Mouse (Mus musculus): ENCODE results near the gene Dpf2. TPM values are rescaled to one million over a fixed set of nuclear protein-coding genes. Genes with fewer than 3 reads are reported as not detected.
A peak's percentile ranks its signal among the peaks of the same experiment; 100 is the strongest.

Dpf2 gene
- polyA plus RNA-seq, 1 experiment from 2014 or later = 109 TPM

DNA sequence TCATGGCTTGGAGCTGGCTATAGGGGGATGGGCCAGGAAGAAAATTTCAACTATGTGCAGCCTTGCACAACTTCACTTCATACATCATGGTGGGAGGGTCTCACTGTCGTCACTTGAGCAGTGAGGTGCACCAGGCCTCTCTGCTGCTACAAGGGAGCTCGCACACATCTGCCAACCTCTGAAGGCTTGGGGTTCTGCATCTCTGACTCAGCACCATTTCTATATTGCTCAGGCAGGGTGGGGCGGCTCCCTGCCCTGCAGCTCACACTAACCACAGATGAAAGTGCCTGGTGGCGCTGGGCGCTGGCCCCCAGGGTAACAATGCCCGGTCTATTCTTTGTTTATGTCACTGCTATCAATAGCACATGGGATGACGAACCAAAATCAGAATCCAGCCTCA lies 32.2 kb upstream of the Dpf2 start:
- Histone ChIP-seq H3K36me3 (peaks cover 23% of the 10 kb centered on the region), H3K9ac (no peak overlapping the region), H3K27ac (peak overlapping the region; percentile 57), H3K27me3 (replicated peaks) (no peaks in the 10 kb centered on the region), H3K4me2 (replicated peaks) (no peak overlapping the region), H3K9me3 (no peaks in the 10 kb centered on the region), H3K4me3 (replicated peaks) (no peak overlapping the region), H3K4me1 (replicated peaks) (peaks cover 26% of the 10 kb centered on the region)
- peak; percentile 75 for ATAC-seq
- WGBS = 62% methylated on average over 7 of the region's 7 CpGs

- WGBS = 74% methylated on average over 8 of the region's 8 CpGs
- H3K9ac ChIP-seq = no peak overlapping the region
- H3K27me3 ChIP-seq (replicated peaks) = no peaks in the 10 kb centered on the region
- no peak overlapping the region for H3K4me3 ChIP-seq (replicated peaks)
- ATAC-seq = no peak
- H3K9me3 ChIP-seq = no peaks in the 10 kb centered on the region
- H3K4me2 ChIP-seq (replicated peaks) = no peak overlapping the region
- H3K36me3 ChIP-seq = peaks cover 18% of the 10 kb centered on the region; the same call in 1 of the 2 replicates
- peaks cover 26% of the 10 kb centered on the region for H3K4me1 ChIP-seq (replicated peaks)
- H3K27ac ChIP-seq = peak overlapping the region; percentile 57; the same call in 1 of the 2 replicates
These were observed 31.3 kb upstream of the Dpf2 start for GRCm38 (mm10) chr19:5944145-5944544.

GRCm38 (mm10) chr19:5943404-5943803 lies 30.6 kb upstream of the Dpf2 start:
- no peak for ATAC-seq
- Histone ChIP-seq H3K9me3 (no peaks in the 10 kb centered on the region), H3K9ac (no peak overlapping the region), H3K27me3 (replicated peaks) (no peaks in the 10 kb centered on the region), H3K4me1 (replicated peaks) (peaks cover 29% of the 10 kb centered on the region), H3K4me2 (replicated peaks) (no peak overlapping the region), H3K4me3 (replicated peaks) (no peak overlapping the region), H3K27ac (no peak overlapping the region), H3K36me3 (peaks cover 14% of the 10 kb centered on the region; the same call in 1 of the 2 replicates)
- WGBS = 90% methylated on average over 15 of the region's 15 CpGs

- H3K4me3 ChIP-seq (replicated peaks) = no peak overlapping the region
- H3K9me3 ChIP-seq = no peaks in the 10 kb centered on the region
- H3K27ac ChIP-seq = no peak overlapping the region
- ATAC-seq = no peak
- H3K9ac ChIP-seq = no peak overlapping the region
- H3K4me2 ChIP-seq (replicated peaks) = no peak overlapping the region
- peaks cover 11% of the 10 kb centered on the region; the same call in 1 of the 2 replicates for H3K36me3 ChIP-seq
- WGBS = 88% methylated on average over 7 of the region's 7 CpGs
- no peaks in the 10 kb centered on the region for H3K27me3 ChIP-seq (replicated peaks)
- H3K4me1 ChIP-seq (replicated peaks) = peaks cover 36% of the 10 kb centered on the region
These were observed 29.8 kb upstream of the Dpf2 start for GRCm38 (mm10) chr19:5942581-5942980.

DNA sequence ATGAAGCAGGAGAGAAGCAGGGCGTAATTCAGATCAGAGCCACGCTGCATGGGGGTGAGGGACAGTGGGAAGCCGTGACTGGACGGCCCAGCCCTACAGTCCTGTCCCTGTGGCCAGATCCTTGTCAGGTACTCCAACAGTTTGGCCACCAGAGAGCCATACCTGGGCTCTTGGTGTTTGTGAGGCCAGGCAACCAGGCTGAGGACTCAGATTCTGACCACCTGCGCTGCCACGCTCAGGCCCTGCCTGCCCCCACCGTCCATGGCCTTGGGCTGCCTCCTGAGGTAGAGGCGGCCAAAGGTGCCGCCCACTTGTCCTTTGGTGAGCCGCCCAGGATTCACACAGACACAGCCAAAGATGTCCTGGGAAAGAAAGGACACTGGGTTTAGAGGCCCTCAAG lies 27.8 kb upstream of the Dpf2 start:
- 86% methylated on average over 10 of the region's 10 CpGs for WGBS
- H3K27ac ChIP-seq = peak overlapping the region; percentile 51; the same call in 1 of the 2 replicates
- ATAC-seq = no peak

GRCm38 (mm10) chr19:5940173-5940572 lies 27.4 kb upstream of the Dpf2 start:
- no peak overlapping the region for H3K4me3 ChIP-seq (replicated peaks)
- peaks cover 7% of the 10 kb centered on the region; the same call in 1 of the 2 replicates for H3K36me3 ChIP-seq
- H3K9ac ChIP-seq = no peak overlapping the region
- WGBS = 58% methylated on average over 4 of the region's 4 CpGs
- H3K4me2 ChIP-seq (replicated peaks) = no peak overlapping the region
- H3K9me3 ChIP-seq = no peaks in the 10 kb centered on the region
- no peak for ATAC-seq
- 0 out of 2 replicates have a peak overlapping the region, but pooled peaks have one; percentile 24 for H3K27ac ChIP-seq
- H3K4me1 ChIP-seq (replicated peaks) = peaks cover 35% of the 10 kb centered on the region
- H3K27me3 ChIP-seq (replicated peaks) = no peaks in the 10 kb centered on the region

More for the DNA sequence above, 27.8 kb upstream of the Dpf2 start:
- Histone ChIP-seq H3K27me3 (replicated peaks) (no peaks in the 10 kb centered on the region), H3K4me1 (replicated peaks) (peaks cover 35% of the 10 kb centered on the region), H3K36me3 (peaks cover 7% of the 10 kb centered on the region; the same call in 1 of the 2 replicates), H3K4me3 (replicated peaks) (no peak overlapping the region), H3K4me2 (replicated peaks) (no peak overlapping the region), H3K9ac (no peak overlapping the region), H3K9me3 (no peaks in the 10 kb centered on the region)

DNA sequence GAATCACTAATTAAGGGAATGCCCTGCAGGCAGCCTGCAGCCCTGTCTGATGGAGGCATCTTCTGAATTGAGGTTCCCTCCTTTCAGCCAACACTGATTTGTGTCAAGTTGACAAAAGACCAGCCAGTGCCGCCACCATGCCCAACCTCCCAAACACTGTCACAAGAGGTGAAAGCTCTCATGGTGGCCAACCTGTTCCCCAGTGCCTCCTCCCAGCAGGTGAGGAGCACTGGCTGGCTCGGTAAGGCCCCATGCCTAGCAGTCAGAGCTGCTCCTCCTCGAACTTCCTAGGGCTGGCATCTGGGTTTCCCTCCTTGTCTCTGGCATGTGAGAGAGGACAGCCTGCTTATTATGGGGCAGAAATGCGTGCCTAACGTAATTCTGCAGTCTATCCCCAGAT lies 26.9 kb upstream of the Dpf2 start:
- WGBS = 79% methylated on average over 5 of the region's 5 CpGs
- Histone ChIP-seq H3K27ac (0 out of 2 replicates have a peak overlapping the region, but pooled peaks have one; percentile 24), H3K27me3 (replicated peaks) (no peaks in the 10 kb centered on the region), H3K4me1 (replicated peaks) (peaks cover 35% of the 10 kb centered on the region), H3K9me3 (no peaks in the 10 kb centered on the region), H3K36me3 (peaks cover 7% of the 10 kb centered on the region; the same call in 1 of the 2 replicates), H3K4me2 (replicated peaks) (no peak overlapping the region), H3K9ac (no peak overlapping the region), H3K4me3 (replicated peaks) (no peak overlapping the region)
- ATAC-seq = no peak

DNA sequence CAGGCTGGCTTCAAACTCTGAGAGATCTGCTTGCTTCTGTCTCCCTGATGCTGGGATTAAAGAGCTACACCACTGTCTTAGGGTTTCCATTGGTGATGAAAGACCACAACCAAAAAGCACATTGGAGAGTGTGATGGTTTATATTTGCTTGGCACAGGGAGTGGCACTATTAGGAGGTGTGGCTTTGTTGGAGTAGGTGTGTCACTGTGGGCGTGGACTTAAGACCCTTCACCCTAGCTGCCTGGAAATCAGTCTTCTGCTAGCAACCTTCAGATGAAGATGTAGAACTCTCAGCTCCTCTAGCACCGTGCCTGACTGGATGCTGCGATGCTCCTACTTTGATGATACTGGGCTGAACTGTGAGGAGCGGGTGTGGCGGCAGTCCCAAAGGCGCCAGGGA lies 25.7 kb upstream of the Dpf2 start:
- Histone ChIP-seq H3K27ac (no peak overlapping the region), H3K4me1 (replicated peaks) (peaks cover 35% of the 10 kb centered on the region)
- ATAC-seq = no peak

DNA sequence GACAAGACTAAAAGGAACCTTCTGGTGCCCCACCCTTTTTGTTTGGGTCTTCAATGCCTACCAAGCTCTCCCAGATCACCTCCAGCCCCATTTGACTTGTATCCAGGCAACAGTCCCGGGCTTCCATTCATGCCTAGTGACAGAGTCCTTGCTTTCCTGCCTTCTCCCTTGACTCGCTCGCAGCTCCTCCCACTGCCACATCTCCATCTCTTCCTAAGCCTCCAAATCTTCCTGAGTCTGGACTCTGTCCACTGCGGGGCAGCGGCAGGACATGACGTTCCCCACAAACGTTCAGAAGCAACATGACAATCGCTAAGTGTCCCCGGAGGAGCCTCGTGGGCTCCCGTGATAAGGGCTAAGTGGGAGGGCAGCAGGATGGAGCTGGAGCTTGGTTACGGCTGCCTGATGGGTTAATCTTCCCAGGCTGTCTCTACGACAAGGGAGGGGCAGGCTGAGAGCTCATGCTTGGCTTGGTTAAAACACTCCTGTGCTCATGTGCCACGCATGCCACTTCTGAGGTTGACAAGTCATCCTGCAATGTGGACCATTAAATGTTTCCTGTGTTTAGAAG lies 25.1 kb upstream of the Dpf2 start:
- no peak overlapping the region for H3K4me3 ChIP-seq (replicated peaks)
- H3K4me2 ChIP-seq (replicated peaks) = no peak overlapping the region
- H3K27ac ChIP-seq = no peak overlapping the region
- H3K9ac ChIP-seq = no peak overlapping the region
- ATAC-seq = no peak
- no peaks in the 10 kb centered on the region for H3K9me3 ChIP-seq
- peaks cover 4% of the 10 kb centered on the region; the same call in 1 of the 2 replicates for H3K36me3 ChIP-seq
- 22% methylated on average over 14 of the region's 14 CpGs for WGBS
- H3K27me3 ChIP-seq (replicated peaks) = no peaks in the 10 kb centered on the region
- H3K4me1 ChIP-seq (replicated peaks) = peaks cover 35% of the 10 kb centered on the region

More for the DNA sequence above, 25.7 kb upstream of the Dpf2 start:
- WGBS = 82% methylated on average over 6 of the region's 6 CpGs
- Histone ChIP-seq H3K4me2 (replicated peaks) (no peak overlapping the region), H3K9ac (no peak overlapping the region), H3K36me3 (peaks cover 7% of the 10 kb centered on the region; the same call in 1 of the 2 replicates), H3K9me3 (no peaks in the 10 kb centered on the region), H3K4me3 (replicated peaks) (no peak overlapping the region), H3K27me3 (replicated peaks) (no peaks in the 10 kb centered on the region)

DNA sequence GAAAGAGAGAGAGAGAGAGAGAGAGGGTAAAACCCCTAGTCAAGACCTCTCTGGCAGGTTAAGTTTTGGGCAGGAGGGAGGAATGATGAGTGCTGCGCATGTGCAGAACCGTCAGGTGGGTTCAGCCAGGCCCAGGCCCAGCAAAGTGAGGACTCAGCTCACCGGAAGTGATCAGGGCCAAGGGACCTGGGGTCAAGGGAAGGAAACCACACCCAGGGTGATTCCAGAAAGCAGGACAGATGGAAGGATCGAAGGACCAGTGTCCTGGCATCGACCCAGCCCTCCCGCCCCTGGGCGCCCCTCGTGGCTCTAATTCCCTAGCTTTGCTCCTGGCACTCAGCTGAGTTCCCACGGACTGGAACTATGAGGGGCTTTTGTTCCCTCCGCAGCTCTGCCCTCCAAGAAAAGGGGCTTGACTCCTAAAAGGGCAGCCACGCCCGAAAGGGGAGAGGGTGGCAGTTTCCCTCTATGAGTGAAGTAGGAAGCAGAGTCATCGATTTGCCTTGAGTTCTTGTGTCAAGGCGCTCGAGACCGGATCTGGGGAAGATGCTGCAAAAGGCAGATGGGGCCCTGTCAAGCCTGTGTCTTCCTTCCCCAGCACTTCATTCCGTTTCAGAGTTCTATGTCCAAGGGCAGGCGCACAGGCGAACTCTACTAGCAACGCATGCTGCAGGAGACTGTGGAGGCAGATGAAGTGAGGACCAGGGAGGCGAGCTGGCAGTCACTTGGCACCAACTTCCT lies 24.5 kb upstream of the Dpf2 start:
- peaks cover 35% of the 10 kb centered on the region for H3K4me1 ChIP-seq (replicated peaks)
- no peak overlapping the region for H3K4me3 ChIP-seq (replicated peaks)
- 74% methylated on average over 21 of the region's 21 CpGs for WGBS
- H3K36me3 ChIP-seq = peaks cover 4% of the 10 kb centered on the region; the same call in 1 of the 2 replicates
- H3K27ac ChIP-seq = no peak overlapping the region
- H3K27me3 ChIP-seq (replicated peaks) = no peaks in the 10 kb centered on the region
- no peak overlapping the region for H3K9ac ChIP-seq
- no peak for ATAC-seq
- no peak overlapping the region for H3K4me2 ChIP-seq (replicated peaks)
- H3K9me3 ChIP-seq = no peaks in the 10 kb centered on the region

DNA sequence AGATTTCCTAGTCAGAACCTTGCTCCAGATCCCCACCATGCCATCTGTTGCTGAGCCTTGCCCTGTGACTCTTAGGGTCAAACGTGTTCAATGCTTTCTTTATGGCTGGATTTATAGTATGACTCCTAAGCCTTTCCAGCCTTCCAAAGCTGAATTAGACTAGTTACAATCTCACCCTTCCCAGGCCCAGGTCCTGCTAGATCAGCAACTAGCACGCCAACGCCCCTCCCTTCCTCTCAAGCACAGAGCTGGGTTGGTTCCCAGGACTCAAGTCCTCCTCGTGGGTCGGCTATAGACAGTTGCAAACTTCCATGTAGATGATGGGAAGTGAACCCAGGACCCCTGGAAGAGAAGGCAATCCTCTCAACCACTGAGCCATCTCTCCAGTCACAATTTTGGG lies 22.9 kb upstream of the Dpf2 start:
- Histone ChIP-seq H3K27ac (peak overlapping the region; percentile 61), H3K36me3 (no peaks in the 10 kb centered on the region), H3K4me1 (replicated peaks) (peaks cover 36% of the 10 kb centered on the region), H3K9me3 (no peaks in the 10 kb centered on the region), H3K27me3 (replicated peaks) (no peaks in the 10 kb centered on the region), H3K9ac (no peak overlapping the region), H3K4me2 (replicated peaks) (no peak overlapping the region), H3K4me3 (replicated peaks) (no peak overlapping the region)
- no peak for ATAC-seq
- WGBS = 38% methylated on average over 5 of the region's 5 CpGs

- Histone ChIP-seq H3K4me1 (replicated peaks) (peaks cover 38% of the 10 kb centered on the region), H3K9ac (no peak overlapping the region), H3K27me3 (replicated peaks) (no peaks in the 10 kb centered on the region), H3K4me3 (replicated peaks) (no peak overlapping the region), H3K36me3 (no peaks in the 10 kb centered on the region), H3K27ac (peak overlapping the region; percentile 28; the same call in 1 of the 2 replicates), H3K4me2 (replicated peaks) (0 out of 2 replicates have a peak overlapping the region, but pooled peaks have one; percentile 15), H3K9me3 (no peaks in the 10 kb centered on the region)
- ATAC-seq = peak; percentile 88
- 13% methylated on average over 3 of the region's 3 CpGs for WGBS
These were observed 22.5 kb upstream of the Dpf2 start for GRCm38 (mm10) chr19:5935266-5935665.
